Mouse (Mus musculus) cerebellum, adult 9-10 months (tissue): Measurements from ENCODE around the gene Slc38a3.

Experiments
- DNase-seq: peaks from one replicate; pipeline ENCODE4 v3.0.0; 2022

The Slc38a3 gene

DNA sequence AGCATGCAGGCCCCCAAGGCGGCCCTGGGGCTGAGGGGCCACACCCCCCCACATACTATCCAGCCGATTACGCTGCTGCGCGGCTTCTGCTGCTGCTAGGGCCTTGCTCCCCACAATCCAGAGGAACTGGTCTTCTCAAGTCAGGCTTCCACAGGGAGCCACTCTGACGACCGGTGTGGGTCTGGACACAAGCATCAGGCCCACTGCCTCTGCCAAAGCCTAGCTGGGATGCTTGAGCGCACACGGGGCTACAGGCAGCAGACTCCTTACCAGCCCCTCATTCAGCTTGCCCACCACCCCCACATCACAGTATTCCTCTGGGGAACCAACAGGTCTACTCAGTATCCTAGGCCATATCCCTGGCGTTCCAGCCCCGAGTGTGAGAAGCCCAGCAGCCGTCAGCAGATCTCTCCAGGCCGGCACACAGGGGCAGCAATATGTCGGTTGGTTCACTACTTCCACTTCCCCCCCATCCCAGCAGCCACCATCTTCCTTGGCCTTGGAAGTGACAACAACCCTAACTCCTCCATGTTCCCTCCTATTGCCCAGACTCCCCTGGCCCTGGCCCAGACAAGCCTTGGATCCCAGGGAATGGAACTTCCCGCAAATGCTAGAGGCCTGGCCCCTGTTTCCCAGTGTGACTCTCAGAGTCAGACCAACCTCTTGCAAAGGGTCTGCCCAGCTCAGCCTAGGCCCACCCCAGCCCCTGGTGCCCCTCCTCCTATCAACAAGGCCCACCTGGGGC is 35.5 kb downstream of the Slc38a3 start:
- peak; percentile 68 for DNase-seq

DNA sequence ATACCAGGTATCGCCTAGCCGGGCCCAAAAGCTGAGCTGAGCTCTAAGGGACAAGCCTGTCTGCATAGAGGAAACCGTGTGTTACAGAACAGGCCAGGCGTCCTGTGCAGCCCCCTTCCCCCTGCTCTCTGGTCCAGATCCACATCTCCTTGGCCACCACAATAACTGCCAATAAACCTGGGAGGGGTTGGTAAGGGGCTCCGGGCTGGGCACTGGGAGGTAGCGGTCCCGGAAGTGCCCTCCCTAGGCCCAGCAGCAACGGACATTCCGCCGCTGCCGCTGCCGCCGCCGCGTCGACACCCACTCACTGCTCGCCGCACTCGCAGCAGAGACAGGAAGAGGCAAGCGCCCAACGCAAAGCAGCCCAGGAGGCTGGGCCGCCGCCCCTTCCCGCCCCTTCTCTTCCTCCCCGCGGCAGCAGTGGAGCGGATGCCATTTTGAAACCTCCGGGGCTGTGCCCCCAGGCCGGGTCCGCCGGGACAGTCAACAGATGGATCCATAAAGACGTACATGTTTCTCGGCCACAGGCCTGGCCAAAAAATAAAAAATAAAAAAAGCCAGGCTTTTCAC is 36.2 kb downstream of the Slc38a3 start:
- DNase-seq = peak; percentile 63

DNA sequence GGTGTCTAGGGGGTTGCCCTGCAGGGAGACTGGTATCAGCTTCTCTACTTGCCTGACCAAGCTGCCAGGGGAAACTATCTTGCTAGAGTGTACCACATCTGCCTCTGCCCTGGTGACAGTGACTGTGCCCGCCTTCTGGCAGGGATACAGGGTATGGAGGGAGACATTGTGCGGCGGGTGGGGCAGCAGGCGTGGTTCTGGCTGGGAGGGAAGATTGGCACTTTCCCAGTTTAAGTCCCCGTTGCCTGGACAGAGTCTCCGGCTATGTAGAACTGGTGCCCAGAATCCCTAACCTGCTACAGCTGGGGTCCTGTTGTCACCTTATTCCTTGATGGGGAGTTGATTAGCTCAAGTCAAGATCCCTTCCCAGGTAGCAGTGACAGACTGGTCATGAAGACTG is 36.9 kb downstream of the Slc38a3 start:
- DNase-seq = peak; percentile 62

DNA sequence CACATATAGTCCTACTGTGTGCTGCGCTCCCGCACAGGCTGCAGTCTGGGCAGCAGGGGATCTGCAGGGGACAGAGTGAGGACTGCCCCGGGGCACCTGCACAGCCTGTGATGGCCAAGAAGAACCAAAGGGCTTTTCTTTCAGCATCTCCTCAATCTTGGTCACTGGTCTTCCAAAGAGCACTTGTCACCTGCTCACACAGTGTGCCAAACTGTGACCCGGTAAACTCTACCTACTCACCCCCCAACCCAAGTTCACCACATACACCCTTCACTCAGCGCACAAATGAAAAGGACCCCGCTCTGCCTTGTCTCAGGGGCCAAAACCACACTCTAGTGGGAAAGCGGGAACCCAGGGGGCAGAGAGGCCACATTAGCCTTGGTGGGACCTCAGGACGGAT is 37.5 kb downstream of the Slc38a3 start:
- DNase-seq = no peak

DNA sequence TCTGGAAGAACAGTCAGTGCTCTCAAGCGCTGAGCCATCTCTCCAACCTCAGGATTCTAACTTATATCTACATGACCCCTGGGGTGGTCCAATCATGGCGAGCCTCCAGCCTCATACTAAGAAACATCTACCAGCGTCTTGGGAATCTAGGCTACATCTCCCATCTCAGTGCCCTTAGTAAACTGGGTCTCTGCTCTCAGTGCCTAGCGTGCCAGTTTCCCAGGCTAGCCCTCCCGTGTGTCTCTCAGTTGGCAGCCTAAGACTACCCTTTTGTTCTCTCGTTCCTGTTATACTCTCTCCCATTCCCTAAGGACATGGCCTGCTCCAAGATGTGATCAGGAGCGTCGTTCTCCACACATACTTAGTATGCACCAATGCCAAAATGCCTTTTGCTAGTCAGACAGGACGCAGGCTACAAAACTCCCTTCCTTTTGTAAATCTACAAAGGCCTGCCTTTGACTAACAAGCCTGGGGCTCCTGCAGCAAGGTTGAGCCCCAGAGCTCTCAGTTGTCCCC is 38.0 kb downstream of the Slc38a3 start:
- DNase-seq = no peak

DNA sequence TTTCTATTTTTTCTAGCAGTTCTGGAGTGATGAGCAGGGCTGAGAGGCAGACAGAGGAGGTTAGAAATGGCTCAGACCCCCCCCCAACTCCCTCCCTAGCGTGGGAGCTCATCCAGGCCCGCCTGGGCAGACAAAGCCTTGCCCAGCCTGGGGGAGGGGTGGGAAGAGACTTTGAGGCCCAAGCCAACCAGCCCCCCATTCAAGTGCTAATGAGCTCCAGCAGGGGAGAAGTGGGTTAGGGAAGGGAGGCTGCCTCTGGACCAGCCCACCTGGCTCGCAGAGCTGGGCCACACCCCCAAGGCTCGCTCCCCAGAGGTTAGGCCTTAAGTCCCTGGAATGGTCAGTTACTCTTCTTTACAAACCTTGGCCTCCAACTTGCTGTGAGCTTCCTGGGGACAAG is 38.8 kb downstream of the Slc38a3 start:
- no peak for DNase-seq

DNA sequence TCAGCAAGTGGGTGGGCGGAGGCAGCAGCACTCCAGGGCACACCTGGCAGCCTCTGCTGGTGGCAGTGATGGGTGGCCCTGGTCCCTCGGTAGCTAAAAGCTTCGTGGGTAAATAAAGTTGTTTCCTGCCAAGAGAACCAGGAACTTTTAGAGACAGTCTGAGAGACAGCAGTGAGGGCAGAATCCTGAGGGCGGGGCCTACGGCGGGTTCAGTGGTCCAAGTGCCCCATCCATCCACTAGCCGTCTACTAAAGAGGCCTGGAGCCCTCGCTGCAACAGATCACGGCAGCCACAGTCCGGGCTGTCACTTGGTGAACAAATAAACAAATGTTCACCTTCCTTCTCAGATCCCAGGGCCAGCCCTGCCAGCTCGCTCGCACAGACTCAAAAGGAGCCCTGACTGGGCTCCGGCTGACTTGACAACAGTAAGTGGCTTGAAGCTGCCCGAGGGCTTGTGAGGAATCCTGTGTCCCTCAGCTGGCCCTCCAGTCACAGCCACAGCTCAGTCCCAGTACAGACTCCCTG is 39.4 kb downstream of the Slc38a3 start:
- no peak for DNase-seq

DNA sequence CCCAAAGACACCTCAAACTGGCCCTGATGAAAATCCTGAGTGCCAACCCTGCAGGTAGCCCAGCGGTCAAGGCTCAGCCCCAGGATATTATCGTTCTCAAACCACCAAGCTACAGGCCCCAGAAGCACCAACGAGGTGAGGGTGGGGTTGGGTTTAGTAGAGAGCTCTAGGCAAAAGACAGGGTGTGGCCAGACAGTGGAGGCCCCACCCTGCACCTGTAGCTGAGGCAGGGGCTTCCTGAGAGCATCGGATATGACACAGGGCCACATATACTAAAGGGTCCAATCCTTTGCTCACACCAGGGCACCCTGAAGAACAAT is 40.0 kb downstream of the Slc38a3 start:
- DNase-seq = no peak

DNA sequence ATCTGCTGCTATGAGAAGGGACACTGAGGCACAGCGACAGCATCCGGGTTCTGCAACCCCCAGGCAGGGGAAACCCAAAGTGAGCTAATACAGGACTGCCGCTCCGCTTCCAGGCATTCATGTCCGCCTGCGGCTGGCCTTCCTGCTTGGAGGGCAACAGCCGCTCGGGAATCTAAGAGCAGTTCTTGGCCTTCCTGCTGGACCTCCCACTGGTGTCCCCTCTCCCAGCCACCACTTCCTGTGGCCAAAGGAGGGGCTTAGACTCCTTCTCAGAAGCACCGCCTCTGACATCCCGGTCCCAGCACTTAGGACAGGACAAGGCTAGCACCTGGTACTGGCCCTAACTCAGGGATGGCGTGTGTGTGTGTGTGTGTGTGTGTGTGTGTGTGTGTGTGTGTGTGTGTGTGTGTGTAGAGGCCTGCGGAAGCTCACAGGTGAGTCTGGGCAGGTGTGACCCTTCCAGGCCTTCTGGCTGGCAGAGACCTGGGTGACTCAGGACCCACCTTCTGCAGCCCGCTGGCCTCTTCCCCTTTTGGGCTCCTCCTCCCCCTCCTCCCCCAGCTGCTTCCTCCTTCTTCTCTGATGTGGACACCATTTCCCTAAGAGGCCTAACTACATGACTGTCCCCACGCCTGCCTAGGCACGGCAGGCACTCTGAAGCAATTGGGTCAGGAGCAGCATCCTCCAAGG is 40.5 kb downstream of the Slc38a3 start:
- no peak for DNase-seq

DNA sequence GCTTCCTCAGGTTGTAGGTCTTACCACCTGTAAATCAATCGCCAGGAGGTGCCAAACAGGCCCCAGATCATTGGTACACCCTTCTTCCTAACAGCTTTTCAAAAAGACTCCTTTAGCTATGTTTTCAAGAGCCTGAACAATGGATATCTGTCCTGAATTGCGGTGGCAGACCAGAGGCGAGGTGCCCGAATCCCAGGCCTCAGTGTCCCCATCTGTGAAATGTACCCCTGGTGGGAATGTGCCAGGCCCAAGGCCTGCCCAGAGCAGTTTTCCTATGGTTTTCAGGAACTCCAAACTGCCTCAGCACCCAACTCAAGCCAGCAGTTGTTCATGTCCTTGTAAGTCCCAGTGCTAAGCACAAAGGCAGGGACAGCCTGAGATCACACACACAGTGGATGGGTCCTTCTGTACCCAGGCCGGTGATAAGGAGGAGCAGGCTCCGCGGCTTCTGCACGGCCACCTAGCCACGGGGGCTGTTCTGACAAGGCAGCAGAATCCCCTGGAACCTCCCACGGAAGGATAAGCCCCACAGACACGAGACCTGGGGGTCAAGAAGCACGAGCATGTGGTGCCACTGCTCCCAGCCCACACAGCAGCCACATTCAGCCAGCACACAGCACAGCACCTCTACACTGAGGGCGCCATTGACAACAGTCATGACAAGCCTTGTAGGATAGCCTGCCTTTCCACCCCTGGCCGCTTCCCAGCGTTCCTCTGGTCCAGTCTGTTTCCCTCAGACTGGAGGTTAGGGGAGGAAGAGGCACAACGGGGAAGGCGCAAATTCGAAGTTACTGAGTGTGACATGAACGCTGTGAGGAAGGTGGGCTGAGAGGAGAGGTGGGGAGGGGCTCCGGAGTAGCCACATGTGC is 41.7 kb downstream of the Slc38a3 start:
- DNase-seq = no peak

DNA sequence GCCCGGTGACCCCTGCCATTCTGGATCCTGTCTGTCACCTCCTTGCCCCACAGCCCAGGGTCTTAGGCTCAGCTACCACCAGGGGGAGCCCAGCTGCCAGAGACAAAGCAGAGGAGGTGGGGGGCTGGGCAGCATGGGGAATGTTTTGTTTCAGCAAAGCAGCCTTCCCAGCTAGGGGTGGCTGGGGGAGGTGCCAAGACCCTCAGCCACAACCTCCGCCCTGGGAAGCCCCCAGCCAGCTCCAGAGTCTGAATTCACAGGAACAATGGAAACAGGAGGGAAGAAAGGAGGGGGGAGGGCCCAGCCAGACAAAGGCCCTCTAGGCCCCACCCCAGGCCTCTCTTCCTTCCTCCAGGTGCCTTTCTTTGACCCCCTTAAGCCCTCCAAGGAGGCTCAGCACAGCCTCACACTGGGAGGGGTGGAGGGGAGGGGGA is 42.5 kb downstream of the Slc38a3 start:
- peak; percentile 83 for DNase-seq

DNA sequence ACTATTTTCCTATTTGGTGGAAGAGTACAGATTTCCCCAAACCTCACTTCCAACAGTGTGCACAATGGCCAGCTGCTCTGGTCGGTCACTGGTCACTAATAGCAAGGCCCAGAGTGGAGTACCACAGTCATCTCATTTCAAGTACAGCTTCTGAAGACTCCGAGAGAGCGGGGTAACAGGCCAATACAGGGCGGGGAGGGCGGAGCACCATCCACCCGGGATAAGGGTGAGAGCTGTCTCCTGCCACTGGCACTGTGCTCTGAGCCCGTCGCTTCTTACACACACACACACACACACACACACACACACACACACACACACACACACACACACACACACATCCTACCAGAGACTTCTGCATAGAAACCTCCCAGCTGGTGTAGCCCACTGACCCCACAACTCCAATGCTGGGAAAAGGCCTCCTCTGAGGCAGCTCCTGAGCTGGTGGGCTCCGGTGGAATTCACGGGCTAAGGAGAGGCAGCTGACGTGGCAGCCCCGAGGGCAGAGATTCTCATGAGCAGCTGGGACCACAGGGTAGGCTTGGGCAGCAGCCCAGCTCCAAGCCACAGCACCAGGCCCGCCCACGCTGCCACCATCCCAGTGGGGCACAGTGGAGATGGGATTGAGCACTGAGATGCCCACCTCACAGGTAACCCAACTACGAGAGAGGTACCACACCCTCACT is 43.0 kb downstream of the Slc38a3 start:
- no peak for DNase-seq

DNA sequence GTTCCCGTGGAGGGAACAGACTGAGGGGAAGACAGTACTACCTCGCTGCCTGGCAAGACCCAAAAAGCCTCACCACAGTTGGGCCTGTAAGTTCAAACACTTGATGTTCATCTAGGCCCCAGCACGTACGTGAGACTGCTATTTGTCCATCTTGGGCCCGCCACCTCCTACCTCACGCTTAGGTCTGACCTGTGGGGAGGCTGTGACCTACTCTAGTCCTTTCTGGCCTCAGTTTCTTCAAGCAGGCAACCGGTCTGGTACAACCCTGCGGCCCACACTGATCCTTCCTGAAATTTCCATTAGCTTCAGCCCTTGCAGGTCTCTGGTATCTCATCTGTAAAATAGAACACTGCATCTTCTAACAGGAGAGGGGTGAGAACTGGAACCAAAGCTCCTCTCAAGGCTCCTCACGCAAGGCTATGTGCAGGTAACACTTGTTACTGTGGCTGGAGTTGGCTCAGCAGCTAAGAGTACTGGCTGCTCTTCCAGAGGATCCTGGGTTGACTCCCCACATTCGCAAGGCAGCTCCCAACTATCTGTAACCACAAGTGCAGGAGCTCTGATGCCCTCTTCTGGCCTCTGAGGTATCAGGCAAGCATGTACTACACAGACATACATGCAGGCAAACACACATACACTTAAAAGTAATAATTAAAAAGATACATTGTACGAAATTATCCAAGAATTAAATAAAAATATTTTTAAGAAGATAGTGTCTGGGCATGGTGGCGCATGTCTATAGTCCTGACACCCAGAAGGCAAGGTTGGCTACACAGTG is 43.8 kb downstream of the Slc38a3 start:
- no peak for DNase-seq

DNA sequence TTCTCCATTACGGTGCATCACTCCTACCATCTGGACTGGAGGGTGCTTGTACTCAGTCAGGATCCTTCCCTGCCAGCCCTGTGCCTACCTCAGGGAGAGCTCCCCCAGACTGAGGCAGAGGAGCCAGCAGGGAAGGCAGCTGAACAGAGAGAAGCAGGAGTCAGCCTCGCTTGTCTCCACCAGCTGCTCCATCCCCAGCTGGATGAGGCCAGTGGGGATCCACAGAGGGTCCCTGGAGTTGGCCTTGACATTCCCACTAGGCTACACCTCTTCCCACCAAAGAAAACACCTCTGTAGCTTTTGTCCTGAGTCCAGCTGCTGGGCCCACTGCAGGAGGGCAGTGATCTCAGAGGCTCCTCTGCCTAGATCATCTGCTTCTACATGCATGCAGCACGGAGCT is 44.4 kb downstream of the Slc38a3 start:
- DNase-seq = no peak

DNA sequence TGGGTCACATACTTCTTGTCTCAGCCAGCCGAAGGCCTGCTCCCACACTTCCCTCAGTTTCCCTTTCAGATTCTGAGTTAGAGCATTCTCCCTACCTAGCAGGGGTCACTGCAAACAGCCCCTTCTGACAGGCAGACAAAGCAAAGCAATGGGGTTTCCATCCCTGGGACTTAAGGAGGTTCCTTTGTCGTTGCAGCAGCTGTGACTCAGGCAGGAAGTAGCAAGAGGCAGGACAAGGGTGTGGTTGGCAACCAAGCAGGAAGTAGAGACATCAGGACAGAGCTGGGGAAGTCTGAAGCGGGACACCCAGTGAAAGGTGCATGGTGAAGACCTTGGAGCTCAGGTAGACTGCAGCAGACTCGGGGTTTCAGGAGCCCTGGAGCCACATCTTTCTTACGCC is 44.8 kb downstream of the Slc38a3 start:
- no peak for DNase-seq

DNA sequence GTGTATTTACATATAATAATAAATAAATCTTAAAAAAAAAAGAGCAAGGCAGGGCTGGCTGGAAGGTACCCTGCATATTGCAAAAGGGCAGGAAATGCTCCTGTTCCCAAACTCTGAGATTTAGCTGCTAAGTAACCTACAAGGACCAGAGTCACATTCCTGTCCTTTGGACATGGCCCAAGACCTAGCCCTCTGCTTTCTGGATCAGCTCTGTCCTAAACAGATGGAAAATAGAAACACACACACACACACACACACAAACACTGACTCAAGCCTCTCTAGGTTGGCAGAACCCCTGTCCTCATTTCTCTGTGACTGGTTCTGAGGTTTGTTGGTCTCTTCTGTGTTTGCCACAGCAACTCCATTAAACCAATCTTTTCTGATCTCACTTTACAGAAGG is 48.4 kb downstream of the Slc38a3 start:
- DNase-seq = peak; percentile 67

DNA sequence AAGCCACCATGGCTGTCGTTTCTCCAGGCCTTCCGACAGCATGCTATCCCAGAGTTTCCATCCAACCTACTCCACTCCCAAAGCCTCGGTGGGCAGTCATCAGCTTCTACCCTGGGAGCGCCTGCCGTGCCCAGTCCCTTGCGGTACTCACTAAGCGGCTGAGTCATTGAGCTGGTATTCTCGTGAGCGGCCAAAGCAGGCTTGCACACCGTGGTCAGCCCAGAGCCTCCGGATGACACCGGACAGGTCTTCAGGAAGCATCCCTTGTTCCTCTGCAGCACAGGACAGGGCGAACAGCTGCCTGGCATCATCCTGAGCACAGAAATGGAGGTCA is 49.8 kb downstream of the Slc38a3 start:
- no peak for DNase-seq

DNA sequence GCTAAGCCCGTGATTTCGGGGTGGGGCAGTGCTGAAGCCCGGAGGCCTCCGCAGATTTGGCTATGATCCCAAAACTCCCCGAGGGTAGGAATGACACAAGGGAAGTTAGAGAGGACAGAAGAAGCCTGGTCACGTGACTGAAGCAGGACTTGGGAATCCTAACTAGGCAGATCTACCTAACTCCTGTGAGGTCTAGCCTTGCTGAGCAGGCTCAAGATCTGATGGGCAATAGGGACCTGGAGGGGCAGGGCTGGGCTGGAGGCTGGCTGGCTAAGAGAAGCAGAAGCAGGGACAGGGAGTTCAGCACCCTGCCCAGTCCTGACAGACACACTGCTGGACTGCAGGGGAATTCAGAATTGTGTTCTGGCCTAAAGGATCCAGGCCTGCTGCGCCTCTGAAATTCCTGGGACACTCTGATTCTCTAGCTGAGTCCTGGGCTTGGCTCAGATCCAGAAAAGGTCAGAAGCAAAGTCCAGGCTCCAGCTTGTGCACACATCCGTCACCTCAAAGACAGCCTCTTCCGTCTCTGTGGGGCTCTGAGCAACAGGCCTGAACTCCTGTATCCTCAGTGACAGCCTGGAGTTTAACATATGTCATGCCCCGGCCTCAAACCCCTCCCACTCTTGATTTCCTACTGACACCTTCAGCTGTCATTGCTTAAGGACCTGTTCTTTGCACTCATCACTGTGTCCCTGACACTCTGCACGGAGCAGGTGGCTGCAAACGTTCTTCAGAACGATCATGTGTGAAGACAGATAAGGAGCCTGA is 50.4 kb downstream of the Slc38a3 start:
- peak; percentile 59 for DNase-seq

DNA sequence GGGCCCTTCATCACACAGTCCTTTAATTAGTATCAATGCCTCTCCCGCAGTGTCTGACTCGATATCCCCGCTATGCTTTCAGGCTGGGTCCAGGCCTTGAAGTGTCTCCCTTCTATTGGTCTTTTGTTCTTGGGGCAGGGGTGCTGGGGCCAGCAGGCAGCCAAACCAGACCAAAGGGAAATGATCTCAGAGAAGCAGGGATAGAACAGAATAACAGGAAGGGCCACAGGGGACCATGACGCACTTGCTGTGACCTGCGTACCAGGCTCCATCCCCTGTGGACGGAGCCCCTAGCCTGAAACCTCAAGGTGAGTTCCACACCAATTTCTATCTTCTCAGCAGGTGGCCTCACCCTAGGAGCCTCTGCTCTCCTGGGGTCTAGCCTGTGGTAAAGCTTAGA is 51.2 kb downstream of the Slc38a3 start:
- DNase-seq = no peak

DNA sequence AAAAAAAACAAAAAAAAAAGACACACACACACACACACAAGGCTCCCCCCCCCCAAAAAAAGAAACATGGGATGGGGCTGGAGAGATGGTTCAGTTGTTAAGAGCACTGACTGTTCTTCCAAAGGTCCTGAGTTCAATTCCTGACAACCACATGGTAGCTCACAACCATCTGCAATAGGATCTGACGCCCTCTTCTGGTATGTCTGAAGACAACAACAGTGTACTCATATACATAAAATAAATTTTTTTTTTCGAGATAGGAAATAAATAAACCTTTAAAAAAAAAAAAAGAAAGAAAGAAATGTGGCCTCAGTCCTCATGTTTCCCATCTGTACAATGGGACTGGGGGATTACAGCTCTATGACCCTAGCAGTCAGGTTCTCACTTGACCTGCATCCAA is 51.9 kb downstream of the Slc38a3 start:
- DNase-seq = no peak

DNA sequence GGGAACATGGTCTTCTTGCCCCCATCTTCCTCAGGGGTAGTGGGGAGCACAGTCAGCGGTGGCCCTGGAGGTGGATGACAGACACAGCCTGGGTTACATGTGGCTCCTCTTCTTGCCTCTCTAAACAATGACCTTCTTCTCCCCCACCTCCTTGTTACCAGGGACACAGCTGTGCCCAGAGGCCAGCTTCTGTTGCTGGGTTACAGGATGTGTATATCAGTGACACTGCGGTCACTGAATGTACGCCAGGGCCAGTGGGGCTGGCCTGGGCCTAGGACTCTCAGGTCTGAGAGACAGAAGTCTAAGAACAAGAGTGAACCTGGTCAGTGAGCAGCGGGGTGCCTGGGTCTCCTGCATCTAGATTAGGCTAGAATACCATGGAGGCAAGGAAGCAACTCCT is 54.3 kb downstream of the Slc38a3 start:
- DNase-seq = no peak
